Mouse (Mus musculus): ENCODE data around the gene Ppp2r3d.
"Not testable (repeated sequence)": the region's sequence is repeated elsewhere in the genome, so short reads cannot be mapped to it uniquely, and the experiment has no call there.

Ppp2r3d gene

GRCm38 (mm10) chr9:124476096-124476902 is at the start of gene Ppp2r3d:
Gene Ppp2r3d, minus strand, starts transcription at chr9:124476898.
- peak; percentile 14 for DNase-seq

- not testable (repeated sequence) for DNase-seq
Measured at GRCm38 (mm10) chr9:124493693-124494092, 17.0 kb upstream of the Ppp2r3d start, which contains the start of gene Gm21836. Gene Gm21836, minus strand, starts transcription at chr9:124493793.

- not testable (repeated sequence) for DNase-seq
Measured at GRCm38 (mm10) chr9:124480361-124480980, 3.8 kb upstream of the Ppp2r3d start.

GRCm38 (mm10) chr9:124478081-124478480 is 1.4 kb upstream of the Ppp2r3d start:
- DNase-seq = no peak

GRCm38 (mm10) chr9:124475689-124476088 is 1.0 kb downstream of the Ppp2r3d start:
- DNase-seq = no peak

GRCm38 (mm10) chr9:124456572-124456971 is 20.1 kb downstream of the Ppp2r3d start:
- DNase-seq = no peak

GRCm38 (mm10) chr9:124442533-124442855 is 34.2 kb downstream of the Ppp2r3d start:
- peak; percentile 6 for DNase-seq

GRCm38 (mm10) chr9:124441681-124442532 is 34.8 kb downstream of the Ppp2r3d start:
- peak; percentile 14 for DNase-seq

- DNase-seq = no peak
Measured at GRCm38 (mm10) chr9:124440724-124441045, 36.0 kb downstream of the Ppp2r3d start.

- peak; percentile 64 for DNase-seq
Measured at GRCm38 (mm10) chr9:124439848-124440723, 36.6 kb downstream of the Ppp2r3d start.

GRCm38 (mm10) chr9:124439403-124439847 is 37.3 kb downstream of the Ppp2r3d start:
- DNase-seq = no peak

- peak; percentile 15 for DNase-seq
Measured at GRCm38 (mm10) chr9:124438686-124439346, 37.9 kb downstream of the Ppp2r3d start.

GRCm38 (mm10) chr9:124425411-124425885 is 51.2 kb downstream of the Ppp2r3d start:
- peak; percentile 94 for DNase-seq

GRCm38 (mm10) chr9:124424542-124425410 is 51.9 kb downstream of the Ppp2r3d start:
- peak; percentile 100 for DNase-seq

GRCm38 (mm10) chr9:124424292-124424541 is 52.5 kb downstream of the Ppp2r3d start:
- no peak for DNase-seq

- DNase-seq = peak; percentile 99
Measured at GRCm38 (mm10) chr9:124423552-124424291, 53.0 kb downstream of the Ppp2r3d start.

- peak; percentile 97 for DNase-seq
Measured at GRCm38 (mm10) chr9:124422900-124423551, 53.7 kb downstream of the Ppp2r3d start.

- DNase-seq = peak; percentile 70
Measured at GRCm38 (mm10) chr9:124422427-124422826, 54.3 kb downstream of the Ppp2r3d start.

GRCm38 (mm10) chr9:124412921-124413320 is 63.8 kb downstream of the Ppp2r3d start:
- DNase-seq = no peak

- no peak for DNase-seq
Measured at GRCm38 (mm10) chr9:124411553-124411952, 65.1 kb downstream of the Ppp2r3d start.

Data from layer of hippocampus, adult 9-11 months (tissue).